ENCODE assay signal across 9 mouse cellular contexts in genomic region chr5:22747305-22747704, GRCm38 (mm10). TPM values are rescaled to one million over a fixed set of nuclear protein-coding genes. Genes with fewer than 3 reads are reported as not detected.
A peak's percentile ranks its signal among the peaks of the same experiment; 100 is the strongest.
DNase-seq lines count a peak whose midpoint lies in the region; ATAC-seq and TF ChIP-seq lines count a peak whose summit lies in the region.
"Had no signal": no experiment of that assay in that cellular context is flagged by ENCODE, and none has a peak within 500 bp of the region (broad histone marks: within the 10 kb centered on the region; RNA-seq: fewer than 3 reads in every experiment).

No protein-coding gene starts in this region.

- H3K27me3 ChIP-seq in heart, embryonic 14.5 days (ENCODE audit: control insufficient read depth, insufficient read depth, low read length): peaks cover 53% of the 10 kb centered on the region
- peaks cover 11% of the 10 kb centered on the region for H3K27me3 ChIP-seq in forebrain, postnatal 0 days (ENCODE audit: insufficient read depth, low read length)
- H3K27me3 ChIP-seq in midbrain, embryonic 14.5 days (ENCODE audit: control insufficient read depth, insufficient read depth, low read length): no peaks in the 10 kb centered on the region

- H3K9ac ChIP-seq in heart, embryonic 14.5 days (ENCODE audit: low read length): no peak overlapping the region
- H3K9ac ChIP-seq in forebrain, postnatal 0 days: peak overlapping the region; percentile 66; the same call in 1 of the 2 replicates
- peak overlapping the region; percentile 74; the same call in 1 of the 2 replicates for H3K9ac ChIP-seq in midbrain, embryonic 14.5 days (replicated peaks; ENCODE audit: low read length)

- H3K4me3 ChIP-seq in heart, embryonic 14.5 days (ENCODE audit: control insufficient read depth in 1 of 2, insufficient read depth in 1 of 2, low read depth in 1 of 2, low read length in 2 of 2): peak overlapping the region in 1 of 2 experiments; percentile 49; a peak in 1 of 4 replicates
- peak overlapping the region; percentile 68 for H3K4me3 ChIP-seq in forebrain, postnatal 0 days (ENCODE audit: low read depth, low read length)
- peak overlapping the region; percentile 71 for H3K4me3 ChIP-seq in midbrain, embryonic 14.5 days (replicated peaks; ENCODE audit: low read depth, low read length)

- DNase-seq in heart, postnatal 4 days: no peak
- peak; percentile 22 for DNase-seq in T-cell, adult 2 months (ENCODE audit: low spot score)
- DNase-seq in forebrain, postnatal 0 days: peak; percentile 29
- DNase-seq in midbrain, embryonic 14.5 days: peak; percentile 40
- DNase-seq in adipocyte (ENCODE audit: low spot score): no peak
- no peak for DNase-seq in urinary bladder, postnatal 25 days (ENCODE audit: low spot score)

- H3K4me2 ChIP-seq in heart, embryonic 14.5 days (ENCODE audit: low read length): peak overlapping the region; percentile 84
- H3K4me2 ChIP-seq in forebrain, postnatal 0 days (ENCODE audit: low read depth): peak overlapping the region; percentile 96
- peak overlapping the region; percentile 69 for H3K4me2 ChIP-seq in midbrain, embryonic 14.5 days (ENCODE audit: low read length)

- 4% methylated on average over 7 of the region's 7 CpGs for WGBS in heart, embryonic 14.5 days
- WGBS in forebrain, postnatal 0 days: 4% methylated on average over 7 of the region's 7 CpGs
- WGBS in midbrain, embryonic 14.5 days: 6% methylated on average over 7 of the region's 7 CpGs

- H3K36me3 ChIP-seq in heart, embryonic 14.5 days (ENCODE audit: control insufficient read depth, insufficient read depth, low read length): no peaks in the 10 kb centered on the region
- H3K36me3 ChIP-seq in forebrain, postnatal 0 days (ENCODE audit: insufficient read depth): no peaks in the 10 kb centered on the region
- no peaks in the 10 kb centered on the region for H3K36me3 ChIP-seq in midbrain, embryonic 14.5 days (ENCODE audit: control insufficient read depth, insufficient read depth, low read length)

- no peak overlapping the region for H3K27ac ChIP-seq in heart, embryonic 14.5 days (replicated peaks in 1 of 2; ENCODE audit: control insufficient read depth in 1 of 2, insufficient read depth in 1 of 2, low read depth in 2 of 2, low read length in 2 of 2)
- no peak overlapping the region for H3K27ac ChIP-seq in forebrain, postnatal 0 days (ENCODE audit: low read depth, low read length)
- H3K27ac ChIP-seq in midbrain, embryonic 14.5 days (replicated peaks; ENCODE audit: low read depth, low read length): no peak overlapping the region

- no peak for ATAC-seq in heart, embryonic 14.5 days (ENCODE audit: insufficient number of reproducible peaks, insufficient read depth, low FRiP score, low read depth)
- ATAC-seq in forebrain, postnatal 0 days: no peak
- no peak for ATAC-seq in midbrain, embryonic 14.5 days (ENCODE audit: low FRiP score, low TSS enrichment)
- ATAC-seq in monocyte, adult 5-6 weeks (replicated peaks; ENCODE audit: insufficient number of reproducible peaks, low FRiP score, low TSS enrichment, poor library complexity, severe bottlenecking): no peak

- H3K4me1 ChIP-seq in heart, embryonic 14.5 days (ENCODE audit: control insufficient read depth in 2 of 2, insufficient read depth in 2 of 2, low read length in 2 of 2): peaks cover 0 to 5% of the 10 kb centered on the region in 2 experiments; a peak in 2 of 4 replicates
- H3K4me1 ChIP-seq in forebrain, postnatal 0 days (ENCODE audit: insufficient read depth): no peaks in the 10 kb centered on the region
- 0 out of 2 replicates have a peak, but pooled peaks cover 2% of the 10 kb centered on the region for H3K4me1 ChIP-seq in midbrain, embryonic 14.5 days (ENCODE audit: control insufficient read depth, insufficient read depth, low read length)

- no peaks in the 10 kb centered on the region for H3K9me3 ChIP-seq in heart, embryonic 14.5 days (ENCODE audit: control insufficient read depth, low read length)
- H3K9me3 ChIP-seq in forebrain, postnatal 0 days (ENCODE audit: low read length): no peaks in the 10 kb centered on the region
- no peaks in the 10 kb centered on the region for H3K9me3 ChIP-seq in midbrain, embryonic 14.5 days (ENCODE audit: control insufficient read depth, low read length)

- no peak for TF ChIP-seq CTCF in forebrain, postnatal 0 days (IDR thresholded peaks at IDR 0.05; ENCODE audit: low read depth)

RNA-seq across cellular contexts. Expression of gene Lhfpl3, which starts 1.4 kb away (rescaled TPM):
- polyA plus RNA-seq in heart, embryonic 14.5 days (2014; fragmentation: Nextera tagmentation; extraction: Ambion mirVana): 0.12 and 0.16 TPM in 2 replicates
- total RNA-seq in heart, postnatal 4 days (2021): under 1 TPM in 1 of 2 experiments, not detected in 1; 0.10 TPM
- 36.6 and 40.3 TPM in 2 replicates for total RNA-seq in forebrain, postnatal 0 days (2014; rRNA removed)
- 24.2 and 34.4 TPM in 2 replicates for polyA plus RNA-seq in forebrain, postnatal 0 days (2015; fragmentation: Nextera tagmentation; extraction: Ambion mirVana)
- 15.5 and 20.7 TPM in 2 replicates for polyA plus RNA-seq in midbrain, embryonic 14.5 days (2014; fragmentation: Nextera tagmentation; extraction: Ambion mirVana)
- not detected in 3 replicates for total RNA-seq in monocyte, adult 5-6 weeks (2017)
- total RNA-seq: granulocyte monocyte progenitor cell, adult 5-6 weeks had no signal

Comparison
In these comparisons a context has a peak if more than half of its experiments do, and no peak if none do; other contexts are left out.
1. DNase-seq: peak in T-cell, adult 2 months (single experiment), forebrain, postnatal 0 days (single experiment) and midbrain, embryonic 14.5 days (single experiment); none in heart, postnatal 4 days (single experiment), adipocyte (single experiment) and urinary bladder, postnatal 25 days (single experiment).
2. RNA of gene Lhfpl3, which starts 1.4 kb away (total RNA-seq): 36.6 to 40.3 TPM in forebrain, postnatal 0 days; 0.10 TPM in heart, postnatal 4 days and not detected in monocyte, adult 5-6 weeks; every median in the first group is over 10 times any median in the second.
3. Peak in every context shown above with its lines, with median percentiles within 50 percentile points of each other: H3K4me2 ChIP-seq.